Mouse (Mus musculus) myocyte (in vitro differentiated cells): Measurements from ENCODE around the gene Chrdl2.

Experiments
- CEBPB ChIP-seq: IDR thresholded peaks from 2 replicates; pipeline ENCODE4 v1.6.1; 2011; ENCODE audit warnings: mild to moderate bottlenecking, moderate library complexity; ENCODE audit not compliant: poor library complexity, insufficient read depth, severe bottlenecking
- MAX ChIP-seq: IDR thresholded peaks from one replicate; pipeline ENCODE4 v1.6.1; 2011; ENCODE audit warnings: low read depth, mild to moderate bottlenecking, control low read depth
- MYOG ChIP-seq, 3 experiments: IDR thresholded peaks; one replicate each; pipeline ENCODE4 v1.6.1; 2011; ENCODE audit warnings: control low read depth in 2 of 3, low read depth in 2 of 3, mild to moderate bottlenecking in 2 of 3; ENCODE audit not compliant: insufficient read length in 2 of 3, control insufficient read depth in 1 of 3, insufficient read depth in 1 of 3
- POLR2A ChIP-seq: IDR thresholded peaks from one replicate; pipeline ENCODE4 v1.6.1; 2011; ENCODE audit warnings: low read depth, mild to moderate bottlenecking, control low read depth, moderate library complexity; ENCODE audit not compliant: insufficient read length
- POLR2AphosphoS2 ChIP-seq: IDR thresholded peaks from one replicate; pipeline ENCODE4 v1.6.1; 2011; ENCODE audit warnings: low read depth, control low read depth; ENCODE audit not compliant: insufficient read length
- USF1 ChIP-seq: IDR thresholded peaks from one replicate; pipeline ENCODE4 v1.6.1; 2011; ENCODE audit warnings: low read depth, mild to moderate bottlenecking, control low read depth, moderate library complexity

DNA sequence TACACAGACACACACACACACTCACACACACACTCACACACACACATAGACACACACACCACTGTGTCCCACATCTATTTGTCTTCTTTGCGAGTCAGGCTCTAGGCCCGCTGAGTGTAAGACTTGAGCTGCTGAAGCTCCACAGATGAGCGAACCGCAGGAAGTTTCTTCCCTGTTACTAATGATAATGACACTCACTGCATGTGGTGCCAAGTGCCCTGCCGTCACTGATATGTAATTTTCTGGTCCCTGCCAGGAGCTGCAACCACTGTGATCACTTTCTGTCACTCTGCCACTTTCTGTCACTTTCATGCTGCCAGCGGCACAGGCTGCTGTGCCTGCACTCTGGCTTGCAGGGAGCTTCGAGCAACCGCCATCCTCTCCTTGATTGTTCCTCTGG is 6.1 kb downstream of the Chrdl2 start:
- TF ChIP-seq CEBPB (no peak), POLR2A (no peak), MYOG (IDR thresholded peaks at IDR 0.05; ENCODE audit: control insufficient read depth in 1 of 3, insufficient read depth in 1 of 3, insufficient read length in 2 of 3, low read depth in 2 of 3) (no peak), POLR2AphosphoS2 (no peak), USF1 (no peak), MAX (no peak)
